Mouse (Mus musculus) heart, embryonic 12.5 days (tissue): ENCODE data around the gene Noct. TPM values are rescaled to one million over a fixed set of nuclear protein-coding genes. Genes with fewer than 3 reads are reported as not detected.

ENCODE experiments used
- ATAC-seq: fragments of 200-750 bp; cut with Nextera tagmentation; 2 replicates; pipeline ENCODE4 v1.8.0; 2017; ENCODE audit warnings: moderate TSS enrichment, moderate library complexity; ENCODE audit not compliant: insufficient number of reproducible peaks, low FRiP score
- H3K27ac ChIP-seq: fragments of 300-500 bp; sonication (generic); 2 replicates; pipeline ENCODE4 v1.5.1; 2016; ENCODE audit warnings: mild to moderate bottlenecking, moderate library complexity; ENCODE audit not compliant: poor library complexity, severe bottlenecking
- H3K27me3 ChIP-seq: fragments of 300-500 bp; sonication (generic); replicated peaks from 2 replicates; pipeline ENCODE4 v1.6.1; 2016; ENCODE audit warnings: mild to moderate bottlenecking, moderate library complexity
- H3K36me3 ChIP-seq: fragments of 300-500 bp; sonication (generic); 2 replicates; pipeline ENCODE4 v1.6.1; 2016; ENCODE audit warnings: mild to moderate bottlenecking, moderate library complexity
- H3K4me1 ChIP-seq: fragments of 300-500 bp; sonication (generic); replicated peaks from 2 replicates; pipeline ENCODE4 v1.6.1; 2016; ENCODE audit warnings: mild to moderate bottlenecking
- H3K4me2 ChIP-seq: fragments of 300-500 bp; sonication (generic); 2 replicates; pipeline ENCODE4 v1.6.1; 2016; ENCODE audit warnings: mild to moderate bottlenecking, moderate library complexity
- H3K4me3 ChIP-seq: fragments of 300-500 bp; sonication (generic); 2 replicates; pipeline ENCODE4 v1.5.1; 2016; ENCODE audit warnings: mild to moderate bottlenecking
- H3K9ac ChIP-seq: fragments of 300-500 bp; sonication (generic); 2 replicates; pipeline ENCODE4 v1.6.1; 2016; ENCODE audit warnings: mild to moderate bottlenecking, moderate library complexity
- H3K9me3 ChIP-seq: fragments of 300-500 bp; sonication (generic); replicated peaks from 2 replicates; pipeline ENCODE4 v1.6.1; 2016; ENCODE audit warnings: mild to moderate bottlenecking, moderate library complexity
- WGBS: fragments of 180-500 bp; shearing (Covaris S2); methylation state at CpG from one replicate; pipeline ENCODE4 v1.1.7; 2016; 5-methylcytosine and 5-hydroxymethylcytosine counted together
- polyA plus RNA-seq: library from polyadenylated mRNA; unstranded; fragments of >200 nt; fragmentation: Nextera tagmentation; extraction: Ambion mirVana; gene quantifications from 2 replicates; pipeline ENCODE4 v1.2.1, GENCODE M21; 2016

Gene Noct
- polyA plus RNA-seq, 1 experiment from 2014 or later = 12.4 TPM

GRCm38 (mm10) chr3:51222302-51222701 is 1.9 kb upstream of the Noct start:
- 46% methylated on average over 6 of the region's 6 CpGs for WGBS
- Histone ChIP-seq H3K9me3 (no peaks in the 10 kb centered on the region), H3K4me3 (no peak overlapping the region), H3K4me1 (peaks cover 46% of the 10 kb centered on the region), H3K4me2 (peak overlapping the region; percentile 15), H3K9ac (no peak overlapping the region), H3K27me3 (no peaks in the 10 kb centered on the region), H3K27ac (peak overlapping the region; percentile 52; the same call in 1 of the 2 replicates), H3K36me3 (no peaks in the 10 kb centered on the region)
- no peak for ATAC-seq

GRCm38 (mm10) chr3:51222834-51223460 is 1.3 kb upstream of the Noct start:
- Histone ChIP-seq H3K36me3 (no peaks in the 10 kb centered on the region), H3K9ac (no peak overlapping the region), H3K27me3 (no peaks in the 10 kb centered on the region), H3K9me3 (no peaks in the 10 kb centered on the region), H3K27ac (no peak overlapping the region), H3K4me1 (peaks cover 46% of the 10 kb centered on the region), H3K4me3 (no peak overlapping the region), H3K4me2 (0 out of 2 replicates have a peak overlapping the region, but pooled peaks have one; percentile 80)
- 37% methylated on average over 10 of the region's 10 CpGs for WGBS
- no peak for ATAC-seq

- Histone ChIP-seq H3K4me3 (peak overlapping the region; percentile 73; the same call in 1 of the 2 replicates), H3K9ac (no peak overlapping the region), H3K27me3 (no peaks in the 10 kb centered on the region), H3K27ac (no peak overlapping the region), H3K4me2 (peak overlapping the region; percentile 80), H3K4me1 (peaks cover 48% of the 10 kb centered on the region), H3K9me3 (no peaks in the 10 kb centered on the region), H3K36me3 (no peaks in the 10 kb centered on the region)
- 16% methylated on average over 5 of the region's 5 CpGs for WGBS
- ATAC-seq = no peak
These were observed 691 bp upstream of the Noct start for GRCm38 (mm10) chr3:51223556-51223955.

- WGBS = under 1% methylated on average over 39 of the region's 39 CpGs
- no peak for ATAC-seq
- no peaks in the 10 kb centered on the region for H3K27me3 ChIP-seq
These were observed 1.0 kb downstream of the Noct start for GRCm38 (mm10) chr3:51225226-51225750.

GRCm38 (mm10) chr3:51225979-51226378 is 1.7 kb downstream of the Noct start:
- WGBS = 87% methylated on average over 10 of the region's 10 CpGs
- H3K9ac ChIP-seq = no peak overlapping the region
- no peaks in the 10 kb centered on the region for H3K27me3 ChIP-seq
- ATAC-seq = no peak
- H3K36me3 ChIP-seq = no peaks in the 10 kb centered on the region
- no peaks in the 10 kb centered on the region for H3K9me3 ChIP-seq
- no peak overlapping the region for H3K27ac ChIP-seq
- H3K4me1 ChIP-seq = peaks cover 54% of the 10 kb centered on the region
- peak overlapping the region; percentile 73; the same call in 1 of the 2 replicates for H3K4me3 ChIP-seq
- peak overlapping the region; percentile 42 for H3K4me2 ChIP-seq

More at GRCm38 (mm10) chr3:51225226-51225750, 1.0 kb downstream of the Noct start:
- H3K36me3 ChIP-seq = no peaks in the 10 kb centered on the region
- peak overlapping the region; percentile 73 for H3K4me3 ChIP-seq
- peaks cover 53% of the 10 kb centered on the region for H3K4me1 ChIP-seq
- H3K9me3 ChIP-seq = no peaks in the 10 kb centered on the region
- peak overlapping the region; percentile 97 for H3K9ac ChIP-seq
- H3K27ac ChIP-seq = peak overlapping the region; percentile 94
- peak overlapping the region; percentile 80 for H3K4me2 ChIP-seq

GRCm38 (mm10) chr3:51226601-51227000 is 2.4 kb downstream of the Noct start:
- WGBS = 67% methylated on average over 3 of the region's 3 CpGs
- ATAC-seq = no peak
- H3K4me3 ChIP-seq = peak overlapping the region; percentile 73; the same call in 1 of the 2 replicates
- no peaks in the 10 kb centered on the region for H3K27me3 ChIP-seq
- no peak overlapping the region for H3K9ac ChIP-seq
- H3K27ac ChIP-seq = no peak overlapping the region
- no peaks in the 10 kb centered on the region for H3K9me3 ChIP-seq
- H3K4me1 ChIP-seq = peaks cover 54% of the 10 kb centered on the region
- no peaks in the 10 kb centered on the region for H3K36me3 ChIP-seq
- H3K4me2 ChIP-seq = peak overlapping the region; percentile 42; the same call in 1 of the 2 replicates

- H3K4me3 ChIP-seq = no peak overlapping the region
- H3K4me1 ChIP-seq = peaks cover 42% of the 10 kb centered on the region
- H3K9me3 ChIP-seq = no peaks in the 10 kb centered on the region
- H3K9ac ChIP-seq = no peak overlapping the region
- no peaks in the 10 kb centered on the region for H3K36me3 ChIP-seq
- no peak overlapping the region for H3K4me2 ChIP-seq
- ATAC-seq = no peak
- H3K27ac ChIP-seq = no peak overlapping the region
- H3K27me3 ChIP-seq = no peaks in the 10 kb centered on the region
- 76% methylated on average over 10 of the region's 10 CpGs for WGBS
These were observed 4.0 kb downstream of the Noct start for GRCm38 (mm10) chr3:51228038-51228820.

GRCm38 (mm10) chr3:51228821-51229205 is 4.6 kb downstream of the Noct start:
- Histone ChIP-seq H3K4me3 (no peak overlapping the region), H3K9ac (no peak overlapping the region), H3K36me3 (no peaks in the 10 kb centered on the region), H3K4me2 (no peak overlapping the region), H3K27ac (no peak overlapping the region), H3K27me3 (no peaks in the 10 kb centered on the region), H3K9me3 (no peaks in the 10 kb centered on the region), H3K4me1 (peaks cover 42% of the 10 kb centered on the region)
- WGBS = 89% methylated on average over 9 of the region's 9 CpGs
- no peak for ATAC-seq

- Histone ChIP-seq H3K27me3 (no peaks in the 10 kb centered on the region), H3K36me3 (no peaks in the 10 kb centered on the region), H3K9me3 (no peaks in the 10 kb centered on the region), H3K4me3 (no peak overlapping the region), H3K9ac (no peak overlapping the region), H3K4me1 (peaks cover 43% of the 10 kb centered on the region), H3K27ac (no peak overlapping the region), H3K4me2 (no peak overlapping the region)
- ATAC-seq = no peak
- 77% methylated on average over 3 of the region's 3 CpGs for WGBS
These were observed 5.0 kb downstream of the Noct start for GRCm38 (mm10) chr3:51229226-51229625.

GRCm38 (mm10) chr3:51230146-51230835 is 6.0 kb downstream of the Noct start:
- Histone ChIP-seq H3K4me2 (no peak overlapping the region), H3K27me3 (no peaks in the 10 kb centered on the region), H3K4me1 (peaks cover 51% of the 10 kb centered on the region), H3K27ac (no peak overlapping the region), H3K9me3 (no peaks in the 10 kb centered on the region), H3K36me3 (no peaks in the 10 kb centered on the region), H3K9ac (no peak overlapping the region), H3K4me3 (no peak overlapping the region)
- peak; percentile 49; the same call in 1 of the 2 replicates for ATAC-seq
- WGBS = 52% methylated on average over 6 of the region's 6 CpGs

GRCm38 (mm10) chr3:51230886-51231285 is 6.6 kb downstream of the Noct start:
- Histone ChIP-seq H3K4me2 (no peak overlapping the region), H3K9ac (no peak overlapping the region), H3K4me3 (no peak overlapping the region), H3K36me3 (no peaks in the 10 kb centered on the region), H3K9me3 (no peaks in the 10 kb centered on the region), H3K4me1 (peaks cover 51% of the 10 kb centered on the region), H3K27me3 (no peaks in the 10 kb centered on the region), H3K27ac (0 out of 2 replicates have a peak overlapping the region, but pooled peaks have one; percentile 66)
- ATAC-seq = no peak
- WGBS = 56% methylated on average over 5 of the region's 5 CpGs
